Mouse (Mus musculus) thymus, adult 18-20 months (tissue): ENCODE data around the gene Gm21304.
"Not testable (repeated sequence)": the region's sequence is repeated elsewhere in the genome, so short reads cannot be mapped to it uniquely, and the experiment has no call there.

ENCODE experiments used
- DNase-seq, 2 experiments: peaks; one replicate each; pipeline ENCODE4 v3.0.0; 2022; ENCODE audit warnings: mixed read lengths in 2 of 2

The Gm21304 gene

DNA sequence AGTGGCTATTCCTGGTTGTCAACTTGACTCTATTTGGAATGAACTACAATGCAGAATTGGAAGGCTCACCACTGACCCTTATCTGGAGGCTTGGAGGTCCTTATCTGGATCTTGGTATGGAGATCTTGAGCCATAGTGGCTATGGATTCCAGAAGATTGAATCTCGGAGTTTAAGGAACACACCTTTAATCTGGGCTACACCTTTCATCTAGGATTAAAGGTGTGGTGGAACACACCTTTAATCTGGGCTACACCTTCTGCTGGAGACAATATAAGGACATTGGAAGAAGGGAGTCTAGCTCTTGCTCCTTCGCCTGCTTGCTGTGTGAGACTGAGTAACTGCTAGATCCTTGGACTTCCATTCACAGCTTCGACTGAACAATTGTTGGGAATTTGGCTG lies at the start of gene Gm21304:
Gene Gm21304, plus strand, starts transcription at position 301 of the 400 bp plus-strand sequence.
- not testable (repeated sequence) for DNase-seq

DNA sequence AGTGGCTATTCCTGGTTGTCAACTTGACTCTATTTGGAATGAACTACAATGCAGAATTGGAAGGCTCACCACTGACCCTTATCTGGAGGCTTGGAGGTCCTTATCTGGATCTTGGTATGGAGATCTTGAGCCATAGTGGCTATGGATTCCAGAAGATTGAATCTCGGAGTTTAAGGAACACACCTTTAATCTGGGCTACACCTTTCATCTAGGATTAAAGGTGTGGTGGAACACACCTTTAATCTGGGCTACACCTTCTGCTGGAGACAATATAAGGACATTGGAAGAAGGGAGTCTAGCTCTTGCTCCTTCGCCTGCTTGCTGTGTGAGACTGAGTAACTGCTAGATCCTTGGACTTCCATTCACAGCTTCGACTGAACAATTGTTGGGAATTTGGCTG lies 25.6 kb upstream of the Gm21304 start, which contains the start of gene Gm21293:
Gene Gm21293, plus strand, starts transcription at position 301 of the 400 bp plus-strand sequence.
- not testable (repeated sequence) for DNase-seq

DNA sequence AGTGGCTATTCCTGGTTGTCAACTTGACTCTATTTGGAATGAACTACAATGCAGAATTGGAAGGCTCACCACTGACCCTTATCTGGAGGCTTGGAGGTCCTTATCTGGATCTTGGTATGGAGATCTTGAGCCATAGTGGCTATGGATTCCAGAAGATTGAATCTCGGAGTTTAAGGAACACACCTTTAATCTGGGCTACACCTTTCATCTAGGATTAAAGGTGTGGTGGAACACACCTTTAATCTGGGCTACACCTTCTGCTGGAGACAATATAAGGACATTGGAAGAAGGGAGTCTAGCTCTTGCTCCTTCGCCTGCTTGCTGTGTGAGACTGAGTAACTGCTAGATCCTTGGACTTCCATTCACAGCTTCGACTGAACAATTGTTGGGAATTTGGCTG lies 17.1 kb upstream of the Gm21304 start, which contains the start of gene Gm6763:
Gene Gm6763, plus strand, starts transcription at position 301 of the 400 bp plus-strand sequence.
- not testable (repeated sequence) for DNase-seq

DNA sequence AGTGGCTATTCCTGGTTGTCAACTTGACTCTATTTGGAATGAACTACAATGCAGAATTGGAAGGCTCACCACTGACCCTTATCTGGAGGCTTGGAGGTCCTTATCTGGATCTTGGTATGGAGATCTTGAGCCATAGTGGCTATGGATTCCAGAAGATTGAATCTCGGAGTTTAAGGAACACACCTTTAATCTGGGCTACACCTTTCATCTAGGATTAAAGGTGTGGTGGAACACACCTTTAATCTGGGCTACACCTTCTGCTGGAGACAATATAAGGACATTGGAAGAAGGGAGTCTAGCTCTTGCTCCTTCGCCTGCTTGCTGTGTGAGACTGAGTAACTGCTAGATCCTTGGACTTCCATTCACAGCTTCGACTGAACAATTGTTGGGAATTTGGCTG lies 8.6 kb upstream of the Gm21304 start, which contains the start of gene Gm8764:
Gene Gm8764, plus strand, starts transcription at position 301 of the 400 bp plus-strand sequence.
- DNase-seq = not testable (repeated sequence)

DNA sequence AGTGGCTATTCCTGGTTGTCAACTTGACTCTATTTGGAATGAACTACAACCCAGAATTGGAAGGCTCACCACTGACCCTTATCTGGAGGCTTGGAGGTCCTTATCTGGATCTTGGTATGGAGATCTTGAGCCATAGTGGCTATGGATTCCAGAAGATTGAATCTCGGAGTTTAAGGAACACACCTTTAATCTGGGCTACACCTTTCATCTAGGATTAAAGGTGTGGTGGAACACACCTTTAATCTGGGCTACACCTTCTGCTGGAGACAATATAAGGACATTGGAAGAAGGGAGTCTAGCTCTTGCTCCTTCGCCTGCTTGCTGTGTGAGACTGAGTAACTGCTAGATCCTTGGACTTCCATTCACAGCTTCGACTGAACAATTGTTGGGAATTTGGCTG lies 8.4 kb downstream of the Gm21304 start, which contains the start of gene Gm21312:
Gene Gm21312, plus strand, starts transcription at position 301 of the 400 bp plus-strand sequence.
- not testable (repeated sequence) for DNase-seq

DNA sequence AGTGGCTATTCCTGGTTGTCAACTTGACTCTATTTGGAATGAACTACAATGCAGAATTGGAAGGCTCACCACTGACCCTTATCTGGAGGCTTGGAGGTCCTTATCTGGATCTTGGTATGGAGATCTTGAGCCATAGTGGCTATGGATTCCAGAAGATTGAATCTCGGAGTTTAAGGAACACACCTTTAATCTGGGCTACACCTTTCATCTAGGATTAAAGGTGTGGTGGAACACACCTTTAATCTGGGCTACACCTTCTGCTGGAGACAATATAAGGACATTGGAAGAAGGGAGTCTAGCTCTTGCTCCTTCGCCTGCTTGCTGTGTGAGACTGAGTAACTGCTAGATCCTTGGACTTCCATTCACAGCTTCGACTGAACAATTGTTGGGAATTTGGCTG lies 16.9 kb downstream of the Gm21304 start, which contains the start of gene Gm20765:
Gene Gm20765, plus strand, starts transcription at position 301 of the 400 bp plus-strand sequence.
- DNase-seq = not testable (repeated sequence)

DNA sequence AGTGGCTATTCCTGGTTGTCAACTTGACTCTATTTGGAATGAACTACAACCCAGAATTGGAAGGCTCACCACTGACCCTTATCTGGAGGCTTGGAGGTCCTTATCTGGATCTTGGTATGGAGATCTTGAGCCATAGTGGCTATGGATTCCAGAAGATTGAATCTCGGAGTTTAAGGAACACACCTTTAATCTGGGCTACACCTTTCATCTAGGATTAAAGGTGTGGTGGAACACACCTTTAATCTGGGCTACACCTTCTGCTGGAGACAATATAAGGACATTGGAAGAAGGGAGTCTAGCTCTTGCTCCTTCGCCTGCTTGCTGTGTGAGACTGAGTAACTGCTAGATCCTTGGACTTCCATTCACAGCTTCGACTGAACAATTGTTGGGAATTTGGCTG lies 25.4 kb downstream of the Gm21304 start, which contains the start of gene Gm4340:
Gene Gm4340, plus strand, starts transcription at position 301 of the 400 bp plus-strand sequence.
- not testable (repeated sequence) for DNase-seq

DNA sequence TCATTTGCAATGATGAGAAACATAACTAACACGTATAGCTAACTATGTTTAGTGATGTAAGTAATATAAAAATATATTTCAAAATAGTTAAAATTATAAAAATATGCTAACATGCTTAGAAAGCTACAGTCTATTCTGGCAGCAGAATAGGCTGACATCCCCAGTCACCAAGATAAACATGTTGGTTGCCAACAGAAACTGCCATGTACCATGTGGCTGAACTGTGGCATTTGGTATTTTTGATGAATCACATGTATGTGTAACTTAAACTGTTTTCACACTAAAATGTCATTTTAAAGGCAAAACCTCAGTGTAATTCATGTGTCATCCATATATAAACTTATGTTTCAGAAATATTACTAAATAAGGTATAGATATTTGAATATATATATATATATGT lies 41.3 kb downstream of the Gm21304 start:
- DNase-seq = no peak

DNA sequence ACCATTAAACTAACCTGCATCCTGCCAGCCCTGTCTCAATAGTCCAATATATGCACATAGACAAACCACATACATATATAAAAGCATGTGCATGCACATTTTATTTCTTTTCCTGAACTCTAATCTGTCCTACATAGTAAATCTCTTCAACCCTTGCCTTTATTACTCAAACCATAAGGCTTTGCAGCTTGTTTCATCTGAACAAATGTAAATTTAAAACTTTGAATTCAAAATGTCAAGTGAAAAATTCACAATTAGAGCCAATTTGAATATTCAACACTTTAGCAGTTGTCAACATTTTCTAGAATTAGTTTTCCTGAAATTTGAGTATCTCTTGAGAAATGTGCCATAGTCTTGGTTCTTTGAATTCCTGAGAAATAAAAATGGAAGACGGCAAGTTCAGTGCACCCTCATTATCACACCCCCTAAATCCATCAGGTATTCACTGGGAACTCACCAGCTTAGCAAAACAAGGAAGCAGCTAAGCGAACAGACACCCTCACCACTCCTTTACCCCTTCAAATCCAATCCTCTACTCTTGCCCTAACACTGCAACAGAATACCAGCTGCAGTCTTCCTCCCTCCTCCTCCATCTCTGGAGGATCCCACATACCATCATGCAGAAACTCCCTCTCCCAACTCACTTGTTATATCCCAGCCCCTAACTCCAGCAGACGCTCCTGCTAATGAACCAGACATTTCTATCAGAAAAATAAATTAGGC lies 42.1 kb downstream of the Gm21304 start:
- DNase-seq = no peak

DNA sequence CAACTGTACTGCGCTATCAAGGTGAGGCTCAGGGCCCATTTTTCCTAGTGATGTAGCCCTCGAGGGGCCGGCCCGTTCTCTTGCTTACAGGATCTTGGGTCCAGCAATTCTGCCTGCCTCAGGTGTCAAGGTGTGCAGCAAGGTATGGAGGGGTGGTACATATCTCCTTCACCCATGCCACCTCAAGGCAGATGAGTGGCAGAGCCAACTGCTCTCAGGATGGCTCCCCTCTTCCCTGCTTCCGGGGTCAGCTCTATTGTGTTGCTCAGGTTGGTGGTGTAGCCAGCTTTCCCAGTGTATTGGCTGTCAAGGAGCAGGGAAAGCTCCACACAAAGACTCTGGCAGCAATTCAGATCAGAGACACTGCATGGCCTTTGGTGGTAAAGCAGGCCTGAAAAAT lies 46.2 kb downstream of the Gm21304 start:
- DNase-seq = no peak
